Mouse (Mus musculus) thymus, adult 2 months (tissue): ENCODE data around the gene Hibadh.

Experiments
- CTCF ChIP-seq: fragments of 200-500 bp; IDR thresholded peaks from 2 replicates; pipeline ENCODE4 v1.5.1; 2012; ENCODE audit warnings: mild to moderate bottlenecking, control low read depth, low read length, moderate library complexity, borderline replicate concordance; ENCODE audit not compliant: control insufficient read depth, poor library complexity, insufficient read depth; ENCODE audit errors: extremely low read depth
- POLR2A ChIP-seq: fragments of 200-500 bp; IDR thresholded peaks from 2 replicates; pipeline ENCODE4 v1.6.1; 2012; ENCODE audit warnings: mild to moderate bottlenecking, low read length, control low read depth, moderate library complexity; ENCODE audit not compliant: control insufficient read depth, poor library complexity, insufficient read depth; ENCODE audit errors: extremely low read depth

GRCm38 (mm10) chr6:52544376-52544775, 95.8 kb downstream of the Hibadh start:
- TF ChIP-seq CTCF: no peak
- TF ChIP-seq POLR2A: no peak
